Mouse (Mus musculus) C2C12 (cell line): Measurements from ENCODE around the gene Spaar.
"Not testable (repeated sequence)": the region's sequence is repeated elsewhere in the genome, so short reads cannot be mapped to it uniquely, and the experiment has no call there.

Source experiments
- CTCF ChIP-seq: IDR thresholded peaks from one replicate; pipeline ENCODE4 v1.5.1; 2011; ENCODE audit not compliant: control insufficient read depth, insufficient read depth, insufficient read length
- FOSL1 ChIP-seq: IDR thresholded peaks from one replicate; pipeline ENCODE4 v1.8.0; 2011; ENCODE audit warnings: mild to moderate bottlenecking, low read length; ENCODE audit not compliant: poor library complexity, insufficient read depth, severe bottlenecking
- MAX ChIP-seq: IDR thresholded peaks from one replicate; pipeline ENCODE4 v1.6.1; 2011; ENCODE audit warnings: mild to moderate bottlenecking, control low read depth
- MYOD1 ChIP-seq: IDR thresholded peaks from one replicate; pipeline ENCODE4 v1.6.1; 2011; ENCODE audit warnings: low read depth; ENCODE audit not compliant: control insufficient read depth, insufficient read length
- MYOG ChIP-seq: IDR thresholded peaks from one replicate; pipeline ENCODE4 v1.6.1; 2011; ENCODE audit not compliant: control insufficient read depth, insufficient read length; ENCODE audit errors: extremely low read depth
- USF1 ChIP-seq: IDR thresholded peaks from one replicate; pipeline ENCODE4 v1.6.1; 2011; ENCODE audit warnings: low read depth, mild to moderate bottlenecking, control low read depth, moderate library complexity

DNA sequence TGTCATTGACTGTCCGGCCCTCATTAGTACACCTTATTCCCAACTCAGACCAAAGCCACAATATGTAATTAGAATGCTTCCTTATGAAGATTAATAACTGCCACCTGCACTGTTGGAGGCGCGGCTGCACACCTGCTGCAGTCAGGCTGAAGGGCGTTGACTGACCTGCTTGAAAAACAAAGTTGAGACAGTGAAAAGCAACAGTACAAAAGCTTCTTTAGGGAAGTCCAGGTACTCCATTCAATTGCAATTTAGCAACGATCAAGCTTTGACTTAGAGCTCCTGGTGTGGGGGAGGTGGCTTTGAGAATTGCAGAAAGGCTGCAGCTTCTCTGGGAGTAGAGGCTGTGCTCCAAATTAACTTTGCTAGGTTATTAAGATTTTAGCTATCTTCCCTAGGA lies 66.0 kb downstream of the Spaar start:
- TF ChIP-seq CTCF, MYOD1, MAX, MYOG, USF1, FOSL1: not testable (repeated sequence)
